Mouse (Mus musculus): ENCODE data around the gene Caprin2. TPM values are rescaled to one million over a fixed set of nuclear protein-coding genes. Genes with fewer than 3 reads are reported as not detected.
"Not testable (repeated sequence)": the region's sequence is repeated elsewhere in the genome, so short reads cannot be mapped to it uniquely, and the experiment has no call there.

The Caprin2 gene
- 15.9 and 18.2 TPM in 2 replicates for polyA plus RNA-seq (2016; fragmentation: Nextera tagmentation; extraction: Ambion mirVana)

DNA sequence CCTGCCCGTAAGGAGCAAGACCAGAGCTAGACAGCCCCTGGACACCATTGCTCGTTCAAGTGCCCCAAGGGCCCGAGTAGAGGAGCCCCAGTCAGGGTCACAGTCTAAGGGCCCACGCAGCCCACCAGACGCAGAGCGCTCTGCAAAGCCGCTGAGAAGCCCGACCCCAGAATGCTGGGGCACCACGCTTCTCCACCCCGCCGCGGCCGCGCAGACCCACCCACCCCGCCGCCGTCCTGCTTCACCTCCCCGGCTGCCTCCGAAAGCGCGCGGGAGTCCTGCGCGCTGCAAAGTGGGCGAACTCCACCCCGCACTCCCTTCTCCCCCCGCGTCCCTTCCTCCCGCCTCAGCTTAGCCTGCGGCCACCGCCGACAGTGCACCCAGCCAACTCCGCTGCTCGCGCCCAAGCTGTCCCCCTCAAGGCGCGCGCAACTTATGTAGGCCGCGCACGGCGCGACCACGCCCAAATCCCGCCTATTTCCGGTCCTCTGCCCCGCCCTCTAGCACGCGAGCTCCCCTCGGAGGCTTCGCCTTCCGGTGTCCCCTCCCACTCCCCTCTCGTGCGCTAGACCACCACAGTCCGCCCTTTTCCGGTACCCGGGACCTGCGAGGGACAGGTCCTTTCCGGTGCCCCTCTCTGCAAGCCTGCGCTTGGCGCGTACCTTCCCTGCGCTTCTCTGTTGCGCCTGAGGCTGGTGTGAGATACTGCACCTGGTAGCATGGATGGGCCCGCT, at the start of gene Caprin2:
Gene Caprin2, minus strand, starts transcription at position 465 of the 734 bp plus-strand sequence.
- Histone ChIP-seq H3K4me3 (peak within 1 kb of the TSS; percentile 87), H3K27me3 (ENCODE audit: low read depth, poor library complexity, severe bottlenecking) (no peaks in the 10 kb centered on the region), H3K27ac (peak within 1 kb of the TSS; percentile 93), H3K4me1 (peaks cover 16% of the 10 kb centered on the region), H3K36me3 (no peaks in the 10 kb centered on the region), H3K9me3 (replicated peaks) (no peaks in the 10 kb centered on the region)
- peak; percentile 97 for DNase-seq (ENCODE audit: low spot score)
- WGBS = under 1% methylated on average over 65 of the region's 65 CpGs

DNA sequence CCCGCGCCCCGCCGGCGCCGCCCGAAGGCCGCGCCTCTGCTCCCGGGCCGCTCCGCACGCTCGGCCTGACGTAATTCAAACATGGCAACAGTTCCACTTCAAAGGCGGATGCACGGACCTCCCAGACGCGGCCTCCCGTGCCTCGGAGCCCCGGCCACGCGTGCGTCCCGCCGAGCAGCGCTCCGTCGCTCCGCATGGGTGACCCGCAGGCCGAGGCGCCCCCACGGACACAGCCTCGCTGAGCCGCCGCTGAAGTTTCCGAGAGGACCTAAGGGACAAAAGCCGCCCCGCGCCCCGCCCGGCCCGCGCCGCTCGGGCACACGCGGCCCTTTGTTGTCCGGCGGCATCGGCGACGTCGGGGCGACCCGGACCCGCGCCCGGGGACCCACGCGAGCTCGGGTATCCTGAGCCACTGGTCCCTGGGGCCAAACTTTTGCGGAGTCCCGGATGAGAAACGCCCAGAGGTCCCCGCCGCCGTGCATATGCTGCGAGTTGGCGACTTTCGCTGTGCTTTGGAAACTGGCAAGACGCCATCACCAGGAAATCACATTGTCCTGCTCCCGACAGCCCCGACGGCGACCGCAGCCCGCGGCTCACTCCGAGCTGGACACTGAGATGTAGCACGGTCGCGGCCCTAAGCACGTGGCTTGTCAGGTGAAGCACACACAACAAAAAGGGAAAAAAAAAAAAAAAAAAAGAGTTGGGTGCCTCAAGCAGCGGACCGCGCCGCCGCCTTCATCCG, 48.9 kb upstream of the Caprin2 start:
- H3K27ac ChIP-seq = peak overlapping the region; percentile 100
- peak overlapping the region; percentile 97 for H3K4me3 ChIP-seq
- no peak for DNase-seq (ENCODE audit: low spot score)
- no peaks in the 10 kb centered on the region for H3K27me3 ChIP-seq (ENCODE audit: low read depth, poor library complexity, severe bottlenecking)
- peaks cover 28% of the 10 kb centered on the region for H3K4me1 ChIP-seq
- H3K9me3 ChIP-seq (replicated peaks) = no peaks in the 10 kb centered on the region
- WGBS = under 1% methylated on average over 91 of the region's 92 CpGs
- peaks cover 25% of the 10 kb centered on the region for H3K36me3 ChIP-seq

DNA sequence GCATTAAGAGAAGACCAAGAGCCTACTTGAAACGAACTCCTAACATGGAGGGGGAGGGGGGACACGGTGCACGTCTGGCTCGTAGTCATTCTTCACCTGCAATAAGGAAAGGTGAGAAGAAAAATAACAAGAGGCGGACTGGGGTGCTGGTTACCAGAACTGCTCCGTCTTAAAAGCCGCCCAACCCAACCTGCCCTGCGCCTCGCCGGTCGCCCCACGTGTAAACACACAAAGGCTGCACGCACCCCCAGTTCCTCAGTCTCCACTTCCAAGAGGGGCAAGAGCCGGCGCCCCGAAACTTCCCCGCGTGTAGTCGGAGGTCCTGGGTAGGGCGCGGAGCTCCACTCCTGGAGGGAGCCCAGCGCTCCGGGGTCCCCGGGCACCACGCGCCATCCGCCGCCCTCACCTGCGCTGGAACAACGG, 48.3 kb upstream of the Caprin2 start:
- Histone ChIP-seq H3K36me3 (peaks cover 31% of the 10 kb centered on the region), H3K27ac (peak overlapping the region; percentile 100), H3K9me3 (replicated peaks) (no peaks in the 10 kb centered on the region), H3K27me3 (ENCODE audit: low read depth, poor library complexity, severe bottlenecking) (no peaks in the 10 kb centered on the region), H3K4me3 (peak overlapping the region; percentile 97), H3K4me1 (peaks cover 28% of the 10 kb centered on the region)
- under 1% methylated on average over 30 of the region's 30 CpGs for WGBS
- DNase-seq (ENCODE audit: low spot score) = peak; percentile 80

DNA sequence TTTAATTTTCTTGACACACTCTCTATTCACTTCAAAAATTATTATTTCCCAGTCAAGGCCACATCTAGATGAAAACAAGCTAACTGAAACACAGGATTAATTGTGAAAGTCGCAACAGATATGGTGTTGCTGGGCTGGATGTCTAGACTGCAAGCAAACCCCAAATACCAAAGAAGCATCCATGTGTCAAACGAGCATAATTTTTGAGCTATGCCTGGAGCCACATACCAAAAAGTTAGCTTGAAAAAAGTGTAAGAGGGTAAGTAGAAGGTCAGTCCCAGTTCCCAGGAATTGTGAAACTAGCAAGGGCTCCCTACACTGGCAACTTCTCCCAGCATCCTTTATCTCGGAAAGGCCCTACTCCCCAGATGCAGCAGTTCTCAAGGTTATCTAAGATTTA, 47.7 kb upstream of the Caprin2 start:
- Histone ChIP-seq H3K9me3 (replicated peaks) (no peaks in the 10 kb centered on the region), H3K36me3 (peaks cover 37% of the 10 kb centered on the region), H3K27ac (peak overlapping the region; percentile 100), H3K4me1 (peaks cover 28% of the 10 kb centered on the region), H3K4me3 (peak overlapping the region; percentile 97), H3K27me3 (ENCODE audit: low read depth, poor library complexity, severe bottlenecking) (no peaks in the 10 kb centered on the region)
- DNase-seq (ENCODE audit: low spot score) = no peak
- WGBS = 22% methylated on average over 3 of the region's 3 CpGs

DNA sequence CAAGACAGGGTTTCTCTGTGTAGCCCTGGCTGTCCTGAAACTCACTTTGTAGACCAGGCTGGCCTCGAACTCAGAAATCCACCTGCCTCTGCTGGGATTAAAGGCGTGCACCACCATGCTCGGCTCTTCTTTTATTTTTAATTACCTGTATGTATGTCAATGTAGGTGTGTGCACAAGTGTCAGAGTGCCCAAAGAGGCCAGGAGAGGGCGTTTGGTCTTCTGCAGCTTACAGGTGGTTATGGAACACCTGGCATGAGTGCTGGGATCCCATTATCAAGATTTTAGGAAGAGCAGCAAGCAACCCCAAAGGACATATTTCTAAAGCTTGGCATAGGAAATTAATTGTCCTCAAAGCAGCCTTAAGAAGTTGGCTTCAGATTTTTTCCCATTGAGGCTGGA, 46.4 kb upstream of the Caprin2 start:
- H3K4me3 ChIP-seq = no peak overlapping the region; the same call in 1 of the 2 replicates
- DNase-seq (ENCODE audit: low spot score) = no peak

DNA sequence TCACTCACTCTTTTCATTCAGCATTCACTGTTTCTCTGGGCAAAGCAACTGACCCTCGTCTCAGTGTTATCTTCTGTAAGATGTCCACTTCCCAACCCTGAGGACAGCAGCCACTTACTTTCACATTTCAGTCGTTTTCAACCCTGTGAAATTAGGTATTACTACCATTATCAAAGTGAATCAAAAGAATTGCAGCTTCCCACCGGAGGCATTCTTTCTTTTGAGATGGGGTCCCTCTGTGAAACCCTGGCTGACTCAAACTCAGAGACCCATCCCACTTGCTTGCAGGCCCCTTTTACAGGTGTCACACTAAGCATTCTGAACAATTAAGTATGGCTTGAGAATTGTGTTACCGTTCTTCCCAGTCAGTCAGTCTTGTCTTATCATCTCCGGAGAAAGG, 45.8 kb upstream of the Caprin2 start:
- Histone ChIP-seq H3K9me3 (replicated peaks) (no peaks in the 10 kb centered on the region), H3K36me3 (peaks cover 51% of the 10 kb centered on the region), H3K4me3 (no peak overlapping the region), H3K27me3 (ENCODE audit: low read depth, poor library complexity, severe bottlenecking) (no peaks in the 10 kb centered on the region), H3K27ac (no peak overlapping the region), H3K4me1 (peaks cover 24% of the 10 kb centered on the region)
- 74% methylated on average over 5 of the region's 5 CpGs for WGBS
- no peak for DNase-seq (ENCODE audit: low spot score)

More for the DNA sequence above, 46.4 kb upstream of the Caprin2 start:
- Histone ChIP-seq H3K9me3 (replicated peaks) (no peaks in the 10 kb centered on the region), H3K36me3 (peaks cover 50% of the 10 kb centered on the region), H3K27ac (no peak overlapping the region), H3K27me3 (ENCODE audit: low read depth, poor library complexity, severe bottlenecking) (no peaks in the 10 kb centered on the region), H3K4me1 (peaks cover 28% of the 10 kb centered on the region)
- WGBS = 79% methylated on average over 4 of the region's 4 CpGs

DNA sequence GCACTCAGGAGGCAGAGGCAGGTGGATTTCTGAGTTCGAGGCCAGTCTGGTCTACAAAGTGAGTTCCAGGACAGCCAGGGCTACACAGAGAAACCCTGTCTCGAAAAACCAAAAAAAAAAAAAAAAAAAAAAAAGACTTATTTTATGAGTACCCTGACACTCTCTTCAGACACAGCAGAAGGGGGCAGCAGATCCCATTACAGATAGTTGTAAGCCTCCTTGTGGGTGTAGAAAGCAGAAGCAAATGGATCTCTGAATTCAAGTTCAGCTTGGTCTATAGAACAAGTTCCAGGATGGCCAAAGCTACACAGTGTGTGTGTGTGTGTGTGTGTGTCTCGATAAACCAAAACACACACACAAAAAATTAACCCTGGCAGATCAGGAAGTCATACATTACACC, 44.3 kb upstream of the Caprin2 start:
- Histone ChIP-seq H3K36me3 (peaks cover 63% of the 10 kb centered on the region), H3K4me1 (peaks cover 22% of the 10 kb centered on the region)
- H3K27ac ChIP-seq; H3K27me3 ChIP-seq (ENCODE audit: low read depth, poor library complexity, severe bottlenecking); DNase-seq (ENCODE audit: low spot score); H3K9me3 ChIP-seq (replicated peaks); H3K4me3 ChIP-seq: not testable (repeated sequence)
- WGBS = 100% methylated on average over 2 of the region's 3 CpGs

DNA sequence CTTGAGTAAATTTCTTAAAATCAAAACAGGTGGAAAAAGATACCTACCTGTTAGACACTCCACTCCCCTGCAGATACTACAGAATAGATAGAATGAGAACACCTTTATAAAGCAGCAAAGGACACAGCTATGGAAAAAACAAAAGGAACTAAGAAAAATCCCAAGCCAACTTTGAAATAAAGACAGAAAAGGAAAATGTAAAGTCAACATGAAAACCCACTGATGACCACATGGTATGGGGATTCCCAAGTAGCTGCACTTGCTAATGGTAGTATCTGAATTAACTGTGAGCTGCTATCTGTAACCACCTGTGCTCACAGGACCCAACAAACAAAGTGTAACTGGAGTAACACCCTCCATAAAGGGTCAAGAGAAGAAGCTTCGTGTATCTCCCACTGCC, 41.7 kb upstream of the Caprin2 start:
- DNase-seq (ENCODE audit: low spot score) = no peak
- WGBS = 35% methylated on average over 1 of the region's 1 CpGs
- H3K27me3 ChIP-seq (ENCODE audit: low read depth, poor library complexity, severe bottlenecking) = no peaks in the 10 kb centered on the region
- no peaks in the 10 kb centered on the region for H3K9me3 ChIP-seq (replicated peaks)
- peaks cover 78% of the 10 kb centered on the region for H3K36me3 ChIP-seq
- H3K4me1 ChIP-seq = peaks cover 10% of the 10 kb centered on the region
- H3K4me3 ChIP-seq = no peak overlapping the region
- H3K27ac ChIP-seq = no peak overlapping the region

DNA sequence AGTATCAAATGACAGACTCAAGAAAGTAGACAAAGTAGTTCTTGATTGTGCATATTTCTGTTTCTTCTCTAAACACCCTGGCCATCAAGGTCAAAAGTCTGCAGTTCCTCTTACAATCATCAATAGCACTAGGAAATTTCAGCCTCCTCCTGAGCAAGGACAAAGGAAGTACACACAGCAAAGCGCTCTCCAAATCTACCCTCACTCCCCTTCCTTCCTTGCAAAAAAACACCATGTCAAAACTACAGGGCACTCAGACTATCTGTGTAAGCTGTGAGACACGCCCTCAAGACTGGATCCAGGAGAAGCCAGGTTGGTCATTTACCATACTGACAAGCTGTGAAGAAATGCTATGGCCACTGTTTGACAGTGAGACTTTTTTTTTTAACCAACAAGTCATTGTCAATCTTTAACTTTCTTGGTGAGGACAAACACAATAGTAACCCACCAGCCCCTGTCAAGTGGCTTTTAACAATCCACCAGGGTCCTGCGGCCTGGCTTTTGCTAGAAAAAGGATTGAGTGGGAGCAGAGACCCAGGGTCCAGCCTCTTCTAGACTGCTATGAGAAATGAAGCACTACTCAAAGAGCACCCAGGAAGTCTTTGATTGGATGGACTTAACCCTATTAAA, 39.0 kb upstream of the Caprin2 start:
- H3K36me3 ChIP-seq = peaks cover 90% of the 10 kb centered on the region
- H3K27ac ChIP-seq = no peak overlapping the region
- no peaks in the 10 kb centered on the region; the same call in 1 of the 2 replicates for H3K4me1 ChIP-seq
- no peak for DNase-seq (ENCODE audit: low spot score)
- H3K27me3 ChIP-seq (ENCODE audit: low read depth, poor library complexity, severe bottlenecking) = no peaks in the 10 kb centered on the region
- no peaks in the 10 kb centered on the region for H3K9me3 ChIP-seq (replicated peaks)
- WGBS = 90% methylated on average over 3 of the region's 3 CpGs
- no peak overlapping the region for H3K4me3 ChIP-seq

DNA sequence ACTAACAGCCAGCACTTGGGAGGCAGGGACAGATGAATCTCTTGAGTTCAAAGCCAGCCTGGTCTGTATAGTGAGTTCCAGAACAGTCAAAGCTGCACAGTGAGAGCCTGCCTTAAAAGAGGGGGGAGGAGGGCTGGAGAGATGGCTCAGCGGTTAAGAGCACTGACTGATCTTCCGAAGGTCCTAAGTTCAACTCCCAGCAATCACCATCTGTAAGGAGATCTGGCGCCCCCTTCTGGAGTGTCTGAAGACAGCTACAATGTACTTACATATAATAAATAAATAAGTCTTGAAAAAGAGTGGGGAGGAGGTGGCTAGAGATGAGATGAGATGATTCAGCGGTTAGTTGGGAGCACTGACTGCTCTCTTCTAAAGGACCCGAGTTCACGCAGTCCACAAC, 35.2 kb upstream of the Caprin2 start:
- H3K36me3 ChIP-seq = peaks cover 94% of the 10 kb centered on the region

DNA sequence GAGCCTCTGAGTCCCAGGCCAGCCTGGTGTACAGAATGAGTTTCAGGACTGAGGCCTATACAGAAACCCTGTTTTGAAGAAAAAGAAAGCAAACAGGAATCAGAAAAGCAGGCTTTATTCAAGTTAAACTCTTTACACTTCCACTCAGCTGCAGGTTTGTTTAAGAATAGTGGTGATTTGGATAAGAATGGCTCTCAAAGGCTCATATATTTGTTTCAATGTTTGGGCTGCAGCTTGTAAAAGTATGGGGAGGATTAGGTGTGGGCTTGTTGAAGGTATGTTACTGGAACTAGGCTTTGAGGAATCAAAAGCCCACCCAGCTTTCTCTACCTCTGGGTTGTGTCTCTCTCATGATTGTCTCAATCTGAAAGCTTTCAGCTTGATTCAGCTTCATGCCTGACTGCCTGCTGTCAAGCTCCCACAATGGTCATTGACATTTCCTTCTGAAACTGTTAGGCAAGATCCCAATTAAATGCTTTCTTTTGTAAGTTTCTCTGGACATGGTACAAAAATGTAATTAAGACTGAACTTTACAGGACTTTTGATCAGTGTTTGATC, 22.9 kb upstream of the Caprin2 start:
- H3K27ac ChIP-seq = no peak overlapping the region
- no peaks in the 10 kb centered on the region for H3K9me3 ChIP-seq (replicated peaks)
- H3K4me3 ChIP-seq = no peak overlapping the region
- H3K27me3 ChIP-seq (ENCODE audit: low read depth, poor library complexity, severe bottlenecking) = no peaks in the 10 kb centered on the region
- no peak for DNase-seq (ENCODE audit: low spot score)
- H3K36me3 ChIP-seq = peaks cover 36% of the 10 kb centered on the region
- no peaks in the 10 kb centered on the region for H3K4me1 ChIP-seq

More for the DNA sequence above, 35.2 kb upstream of the Caprin2 start:
- no peaks in the 10 kb centered on the region for H3K27me3 ChIP-seq (ENCODE audit: low read depth, poor library complexity, severe bottlenecking)
- WGBS = 82% methylated on average over 6 of the region's 6 CpGs
- no peaks in the 10 kb centered on the region for H3K9me3 ChIP-seq (replicated peaks)
- no peaks in the 10 kb centered on the region for H3K4me1 ChIP-seq
- H3K27ac ChIP-seq = no peak overlapping the region
- no peak for DNase-seq (ENCODE audit: low spot score)
- no peak overlapping the region for H3K4me3 ChIP-seq

DNA sequence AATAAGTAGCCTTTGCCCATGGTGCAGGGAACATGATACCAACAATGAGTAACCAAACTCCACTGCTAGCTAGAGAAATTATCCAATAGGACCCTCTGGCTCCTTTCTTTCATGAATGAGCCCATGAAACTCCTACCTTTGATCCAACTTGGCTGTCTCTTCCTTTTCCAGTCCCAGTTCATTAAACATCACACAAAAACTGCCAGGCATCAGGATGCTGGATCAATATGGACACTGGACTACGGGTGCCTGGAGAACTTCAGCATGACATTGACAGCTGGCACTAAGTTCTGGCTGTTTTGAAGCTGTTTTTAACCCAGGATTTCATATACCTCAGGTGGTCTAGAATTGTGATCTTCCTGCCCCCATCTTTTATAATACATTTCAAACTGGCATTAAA, 21.6 kb upstream of the Caprin2 start:
- no peaks in the 10 kb centered on the region for H3K27me3 ChIP-seq (ENCODE audit: low read depth, poor library complexity, severe bottlenecking)
- H3K4me3 ChIP-seq = no peak overlapping the region
- H3K4me1 ChIP-seq = no peaks in the 10 kb centered on the region
- H3K36me3 ChIP-seq = peaks cover 24% of the 10 kb centered on the region
- H3K9me3 ChIP-seq (replicated peaks) = no peaks in the 10 kb centered on the region
- WGBS = 69% methylated on average over 1 of the region's 1 CpGs
- DNase-seq (ENCODE audit: low spot score) = no peak
- no peak overlapping the region for H3K27ac ChIP-seq

DNA sequence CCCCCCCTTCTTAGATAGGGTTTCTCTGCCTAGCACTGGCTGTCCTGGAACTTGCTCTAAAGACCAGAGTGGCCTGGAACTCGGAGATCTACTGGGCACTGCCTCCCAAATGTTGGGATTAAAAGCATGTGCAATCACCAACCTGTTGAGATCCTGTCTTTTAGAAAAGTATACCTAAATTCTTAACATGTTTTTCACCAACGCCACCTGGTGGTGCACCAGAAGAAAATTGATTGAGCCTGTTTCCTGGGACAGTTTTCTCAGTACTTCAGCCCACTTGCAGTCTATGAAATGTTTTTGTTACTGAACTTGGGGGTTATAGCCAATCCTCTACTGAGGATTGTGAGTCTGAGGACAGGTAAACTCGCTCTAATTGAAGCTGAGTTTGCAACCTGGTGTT, 20.8 kb upstream of the Caprin2 start:
- no peak for DNase-seq (ENCODE audit: low spot score)
- Histone ChIP-seq H3K36me3 (peaks cover 24% of the 10 kb centered on the region), H3K27ac (no peak overlapping the region), H3K4me1 (no peaks in the 10 kb centered on the region), H3K9me3 (replicated peaks) (no peaks in the 10 kb centered on the region), H3K4me3 (no peak overlapping the region), H3K27me3 (ENCODE audit: low read depth, poor library complexity, severe bottlenecking) (no peaks in the 10 kb centered on the region)
- 35% methylated on average over 3 of the region's 3 CpGs for WGBS
